Mouse (Mus musculus): Measurements from ENCODE around the gene Cacna2d3.

Gene Cacna2d3

DNA sequence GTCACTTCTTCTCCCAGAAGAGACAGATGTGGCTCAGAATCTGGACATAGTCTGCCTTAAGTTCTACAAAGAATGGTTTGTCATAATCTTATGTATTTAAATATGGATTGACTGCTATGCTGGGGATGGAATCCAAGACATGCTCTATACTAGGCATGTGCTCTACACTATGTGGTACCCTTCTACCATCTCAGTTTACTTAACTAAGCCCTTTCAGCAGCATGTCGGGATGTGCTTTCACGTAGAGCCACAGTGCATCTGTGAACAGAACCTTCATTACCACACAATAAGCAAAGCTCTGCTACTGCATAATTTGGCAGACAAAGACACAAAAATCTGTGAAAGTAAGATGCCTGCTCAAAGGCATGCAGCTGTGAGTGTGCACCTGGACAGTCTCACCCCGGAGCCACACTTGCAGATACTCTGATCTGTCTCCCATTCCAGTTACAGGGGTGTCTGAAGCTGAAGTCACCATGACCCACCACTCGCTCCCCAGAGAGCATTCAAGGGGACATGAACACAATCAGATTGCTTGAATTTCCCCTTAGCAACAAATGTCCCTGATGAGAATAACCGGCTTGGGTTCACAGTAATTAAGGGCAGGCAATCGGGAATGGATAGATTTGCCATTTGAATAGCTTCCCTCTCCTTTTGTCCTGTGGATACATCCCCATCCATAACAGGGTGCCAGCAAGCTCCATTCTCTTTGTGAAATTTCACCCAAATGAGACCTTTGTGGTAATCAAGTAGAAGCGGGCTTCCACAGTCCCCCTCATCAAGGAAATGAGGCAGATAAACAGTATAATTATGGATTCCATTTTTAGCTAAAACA lies 773.4 kb downstream of the Cacna2d3 start:
- DNase-seq (ENCODE audit: low spot score in 2 of 2), result no peak

DNA sequence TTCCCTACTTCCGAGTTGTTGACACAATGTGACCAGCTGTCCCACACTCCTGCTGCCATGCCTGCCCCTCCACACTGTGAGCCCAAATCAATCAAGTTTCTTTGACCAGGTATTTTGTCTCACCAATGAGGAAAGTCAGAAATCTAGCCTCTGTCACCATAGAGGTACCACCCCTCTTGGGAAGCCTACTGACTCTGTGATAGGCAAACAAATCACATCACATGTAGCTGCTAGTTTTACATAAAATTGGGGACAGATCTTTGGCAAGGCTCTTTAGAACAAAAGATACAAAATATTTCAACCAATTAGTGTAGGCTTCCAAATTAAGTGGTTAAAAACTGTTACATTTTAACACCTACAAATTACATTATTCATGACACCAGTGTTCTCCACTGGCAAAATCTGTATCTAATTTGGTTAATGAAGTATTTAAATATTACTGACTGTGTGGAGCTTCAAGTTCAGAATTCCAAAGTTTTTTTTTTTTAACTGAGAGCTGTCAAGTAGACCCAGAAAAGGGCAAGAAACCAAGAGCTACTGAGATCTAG lies 788.8 kb downstream of the Cacna2d3 start:
- DNase-seq (ENCODE audit: low spot score in 2 of 2), result no peak

DNA sequence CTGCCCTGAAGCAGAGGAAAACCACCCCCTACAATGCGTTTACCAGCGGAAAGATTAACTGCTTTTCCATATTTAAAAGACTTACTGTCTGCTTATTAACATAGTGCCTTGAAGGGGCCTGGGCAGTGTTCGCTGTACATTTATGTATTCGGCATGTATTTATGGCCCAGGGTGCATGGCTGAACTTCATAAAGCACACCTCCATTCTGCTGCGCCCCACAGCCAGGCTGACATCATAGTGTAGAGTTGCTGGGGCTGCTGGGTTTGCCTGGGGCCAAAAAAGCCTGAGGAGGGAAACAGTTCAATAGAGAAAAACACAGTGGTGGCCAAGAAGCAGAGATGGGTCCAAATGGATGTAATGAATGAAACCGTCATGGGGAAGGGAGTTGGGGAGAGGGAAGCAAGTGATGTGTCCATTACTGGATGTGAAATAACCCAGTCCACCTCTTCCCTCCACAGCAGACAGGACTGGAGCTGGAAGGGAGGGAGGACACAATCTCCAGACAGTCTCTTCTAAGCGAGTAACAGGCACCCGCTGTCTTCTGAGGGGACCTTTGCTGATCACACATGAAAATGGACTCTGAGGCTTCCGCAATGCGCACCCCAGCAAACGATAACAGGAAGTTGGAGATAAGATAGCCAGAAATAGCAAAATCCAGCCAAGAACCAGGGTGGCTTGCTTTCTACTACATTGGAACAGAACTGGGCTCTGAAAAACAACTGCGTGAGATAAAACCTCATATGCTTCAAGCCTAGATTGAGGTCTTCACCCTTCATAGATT lies 798.3 kb downstream of the Cacna2d3 start:
- no peak for DNase-seq (ENCODE audit: low spot score in 2 of 2)

- DNase-seq (ENCODE audit: low spot score in 2 of 2), result no peak
Measured at GRCm38 (mm10) chr14:28918871-28919270, 802.8 kb downstream of the Cacna2d3 start.

GRCm38 (mm10) chr14:28915004-28915403 lies 806.7 kb downstream of the Cacna2d3 start:
- no peak for DNase-seq (ENCODE audit: low spot score in 2 of 2)

DNA sequence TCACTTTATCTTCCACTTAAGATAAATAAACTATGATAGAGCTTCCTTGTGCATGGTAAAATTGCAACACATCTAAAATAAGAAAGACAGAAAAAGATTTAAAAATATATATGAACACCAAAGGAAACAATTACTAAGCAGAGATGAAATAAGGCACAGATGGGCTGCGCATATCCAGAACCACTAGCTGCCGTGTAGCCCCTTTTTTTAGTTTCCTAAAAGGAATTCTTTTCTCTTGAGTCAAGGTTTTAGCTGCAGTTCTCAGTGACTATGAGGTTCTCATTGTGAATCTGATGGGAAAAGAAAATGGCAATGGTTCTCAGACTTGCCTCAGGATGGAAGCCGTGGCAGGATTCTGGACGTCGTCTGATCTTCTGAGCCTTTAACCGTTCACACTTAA lies 814.0 kb downstream of the Cacna2d3 start:
- no peak for DNase-seq (ENCODE audit: low spot score in 2 of 2)

- no peak for DNase-seq (ENCODE audit: low spot score in 2 of 2)
Measured at GRCm38 (mm10) chr14:28892530-28892929, 829.1 kb downstream of the Cacna2d3 start.

- no peak for DNase-seq (ENCODE audit: low spot score in 2 of 2)
Measured at GRCm38 (mm10) chr14:28887373-28887772, 834.3 kb downstream of the Cacna2d3 start.

DNA sequence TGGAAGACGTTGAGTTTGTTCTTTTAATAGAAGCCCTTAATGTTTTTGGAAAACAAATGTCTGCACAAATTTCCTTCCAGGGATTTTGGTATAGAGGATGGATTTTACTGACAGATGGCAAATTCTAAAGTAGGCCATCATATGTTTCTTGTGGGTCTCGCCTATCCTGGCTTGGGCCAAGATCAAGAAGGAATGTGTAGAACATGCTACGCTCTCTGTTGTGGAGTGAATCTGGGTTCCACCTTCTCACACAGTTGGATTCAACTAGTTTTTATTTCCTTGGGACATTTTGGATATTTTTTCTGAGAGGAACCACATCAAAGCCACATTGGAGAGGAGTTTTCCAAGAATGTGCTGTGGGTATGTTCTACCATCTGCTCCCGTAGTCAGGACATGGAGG lies 835.0 kb downstream of the Cacna2d3 start:
- DNase-seq (ENCODE audit: low spot score in 2 of 2), result no peak

DNA sequence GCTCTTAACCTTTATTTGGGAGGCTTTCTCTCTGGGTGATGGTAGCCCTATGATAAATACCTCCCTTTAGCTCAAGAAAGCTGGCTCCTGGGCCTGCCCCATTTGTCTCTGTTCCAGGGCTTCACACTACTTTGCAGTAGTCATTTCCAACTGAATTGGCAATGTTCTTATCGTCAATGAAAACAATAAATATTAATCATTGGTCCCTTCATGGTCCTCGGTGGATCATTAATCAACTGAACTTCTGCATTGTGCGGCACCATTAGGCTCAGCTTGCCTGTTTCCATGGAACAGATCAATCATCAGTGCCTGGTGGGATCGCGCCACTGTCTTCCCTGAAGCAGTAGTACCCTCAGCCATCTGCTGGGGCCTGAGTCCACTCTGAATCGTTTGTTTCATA lies 850.7 kb downstream of the Cacna2d3 start:
- DNase-seq (ENCODE audit: low spot score in 2 of 2), result no peak

GRCm38 (mm10) chr14:28870382-28870781 lies 851.3 kb downstream of the Cacna2d3 start:
- no peak for DNase-seq (ENCODE audit: low spot score in 2 of 2)

DNA sequence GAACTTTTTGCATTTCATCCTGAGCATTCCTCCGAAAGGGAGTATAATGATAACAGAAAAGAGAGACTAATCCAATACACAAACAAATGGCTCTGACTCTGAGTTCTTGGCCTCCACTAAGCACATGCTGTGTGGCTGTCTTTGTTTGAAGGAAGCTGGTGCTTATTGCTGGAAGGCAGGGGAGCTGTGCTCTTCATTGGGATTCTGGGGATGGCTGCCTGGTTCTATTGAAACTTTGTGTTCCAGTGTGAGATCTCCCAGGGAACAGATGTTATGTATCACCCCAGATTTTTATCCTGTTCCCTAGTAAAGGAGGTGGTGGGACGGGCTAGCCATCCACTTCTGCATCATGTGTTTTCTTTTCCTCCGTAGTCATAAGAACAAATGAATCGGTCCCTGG lies 856.7 kb downstream of the Cacna2d3 start:
- DNase-seq (ENCODE audit: low spot score in 2 of 2), result no peak

- DNase-seq (ENCODE audit: low spot score in 2 of 2), result no peak
Measured at GRCm38 (mm10) chr14:28861142-28861541, 860.5 kb downstream of the Cacna2d3 start.

Data from spleen, postnatal 4 days (tissue).